Mouse (Mus musculus) forebrain, embryonic 10.5 days (tissue): ENCODE measurements around the gene Dnah12. TPM values are rescaled to one million over a fixed set of nuclear protein-coding genes. Genes with fewer than 3 reads are reported as not detected.
"Not testable (repeated sequence)": the region's sequence is repeated elsewhere in the genome, so short reads cannot be mapped to it uniquely, and the experiment has no call there.

Experiments
- DNase-seq: peaks from one replicate; pipeline ENCODE4 v3.0.0-alpha.2; 2017; ENCODE audit warnings: low spot score; ENCODE audit errors: extremely low spot score
- H3K27ac ChIP-seq: fragments of 300-500 bp; sonication (generic); 2 replicates; pipeline ENCODE4 v1.5.1; 2016; ENCODE audit warnings: mild to moderate bottlenecking
- H3K27me3 ChIP-seq: fragments of 300-500 bp; sonication (generic); 2 replicates; pipeline ENCODE4 v1.6.1; 2016; ENCODE audit warnings: mild to moderate bottlenecking; ENCODE audit not compliant: poor library complexity, severe bottlenecking
- H3K36me3 ChIP-seq: fragments of 300-500 bp; sonication (generic); replicated peaks from 2 replicates; pipeline ENCODE4 v1.6.1; 2016; ENCODE audit warnings: mild to moderate bottlenecking, moderate library complexity
- H3K4me1 ChIP-seq: fragments of 300-500 bp; sonication (generic); 2 replicates; pipeline ENCODE4 v1.6.1; 2016
- H3K4me3 ChIP-seq: fragments of 300-500 bp; sonication (generic); 2 replicates; pipeline ENCODE4 v1.5.1; 2016; ENCODE audit warnings: mild to moderate bottlenecking, moderate library complexity
- H3K9me3 ChIP-seq: fragments of 300-500 bp; sonication (generic); 2 replicates; pipeline ENCODE4 v1.6.1; 2016; ENCODE audit warnings: mild to moderate bottlenecking, moderate library complexity
- WGBS: fragments of 180-500 bp; shearing (Covaris S2); methylation state at CpG from one replicate; pipeline ENCODE4 v1.1.7; 2016; 5-methylcytosine and 5-hydroxymethylcytosine counted together
- microRNA-seq: library from miRNA; unstranded; fragments of <30 nt; microRNA quantifications from one replicate; pipeline ENCODE4, GENCODE M21; 2017
- polyA plus RNA-seq: library from polyadenylated mRNA; unstranded; fragments of >200 nt; fragmentation: Nextera tagmentation; extraction: Ambion mirVana; gene quantifications from 2 replicates; pipeline ENCODE4 v1.2.1, GENCODE M21; 2016

Gene Dnah12
- polyA plus RNA-seq, 1 experiment from 2014 or later = not detected

DNA sequence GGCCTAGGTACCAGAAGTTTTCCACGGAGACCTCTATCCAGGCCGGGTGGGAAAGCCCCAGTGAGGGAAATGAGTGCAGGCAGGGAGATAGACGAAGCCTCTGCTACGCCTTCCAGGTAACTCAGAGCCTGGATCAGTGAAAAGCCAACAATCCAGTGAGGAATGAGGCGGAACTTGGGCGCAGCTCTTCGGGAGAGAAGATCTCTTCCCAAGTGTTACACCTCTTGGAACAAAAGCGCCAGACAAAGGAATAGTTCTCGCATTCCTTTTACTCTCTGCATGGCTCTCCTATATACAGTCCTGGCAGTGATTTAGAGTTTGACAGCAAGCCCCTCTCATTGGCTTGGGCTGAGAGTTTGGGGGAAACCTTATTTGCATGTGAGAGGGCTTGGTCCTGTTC, 217.4 kb downstream of the Dnah12 start:
- WGBS = 50% methylated on average over 9 of the region's 9 CpGs

DNA sequence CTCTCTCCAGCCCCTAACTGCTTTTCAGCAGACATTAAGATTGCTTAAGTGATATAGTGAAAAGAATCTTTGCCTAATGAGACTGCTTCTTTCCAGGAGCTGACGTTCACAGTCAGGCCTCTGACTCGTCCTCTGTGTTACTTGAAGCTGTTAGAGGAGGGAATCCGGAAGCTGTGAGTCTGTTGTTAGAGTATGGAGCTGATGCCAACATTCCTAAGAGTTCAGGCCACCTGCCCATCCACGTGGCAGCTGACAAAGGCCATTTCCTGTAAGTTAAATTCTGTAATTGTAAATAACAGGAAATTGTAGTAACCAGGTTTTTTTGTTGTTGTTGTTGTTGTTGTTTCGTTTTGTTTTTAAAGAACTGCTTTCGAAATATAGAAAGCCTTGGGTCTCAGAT, 218.1 kb downstream of the Dnah12 start:
- Histone ChIP-seq H3K4me3 (no peak overlapping the region), H3K27me3 (no peaks in the 10 kb centered on the region), H3K4me1 (peaks cover 14% of the 10 kb centered on the region), H3K9me3 (no peaks in the 10 kb centered on the region), H3K36me3 (no peaks in the 10 kb centered on the region), H3K27ac (no peak overlapping the region)
- WGBS = 85% methylated on average over 6 of the region's 6 CpGs
- no peak for DNase-seq

More for the DNA sequence above, 217.4 kb downstream of the Dnah12 start:
- H3K27me3 ChIP-seq, H3K9me3 ChIP-seq, H3K36me3 ChIP-seq, DNase-seq, H3K4me1 ChIP-seq, H3K4me3 ChIP-seq, H3K27ac ChIP-seq: not testable (repeated sequence)

DNA sequence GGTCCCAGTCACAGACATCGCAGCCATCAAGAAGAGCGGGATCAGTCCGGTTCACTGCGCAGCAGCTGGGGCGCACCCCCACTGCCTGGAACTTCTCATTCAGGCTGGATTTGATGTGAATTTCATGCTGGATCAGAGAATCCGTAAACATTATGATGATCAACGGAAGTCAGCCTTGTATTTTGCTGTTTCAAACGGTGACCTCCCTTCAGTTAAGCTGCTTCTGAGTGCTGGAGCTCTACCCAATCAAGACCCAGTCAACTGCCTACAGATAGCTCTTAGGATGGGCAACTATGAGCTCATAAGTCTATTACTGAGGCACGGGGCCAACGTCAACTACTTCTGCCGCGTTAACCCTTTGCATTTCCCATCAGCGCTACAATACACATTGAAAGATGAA, 218.8 kb downstream of the Dnah12 start:
- no peaks in the 10 kb centered on the region for H3K9me3 ChIP-seq
- no peaks in the 10 kb centered on the region for H3K27me3 ChIP-seq
- peaks cover 14% of the 10 kb centered on the region for H3K4me1 ChIP-seq
- WGBS = 95% methylated on average over 13 of the region's 13 CpGs
- H3K4me3 ChIP-seq = no peak overlapping the region
- no peak for DNase-seq
- no peaks in the 10 kb centered on the region for H3K36me3 ChIP-seq
- no peak overlapping the region for H3K27ac ChIP-seq

DNA sequence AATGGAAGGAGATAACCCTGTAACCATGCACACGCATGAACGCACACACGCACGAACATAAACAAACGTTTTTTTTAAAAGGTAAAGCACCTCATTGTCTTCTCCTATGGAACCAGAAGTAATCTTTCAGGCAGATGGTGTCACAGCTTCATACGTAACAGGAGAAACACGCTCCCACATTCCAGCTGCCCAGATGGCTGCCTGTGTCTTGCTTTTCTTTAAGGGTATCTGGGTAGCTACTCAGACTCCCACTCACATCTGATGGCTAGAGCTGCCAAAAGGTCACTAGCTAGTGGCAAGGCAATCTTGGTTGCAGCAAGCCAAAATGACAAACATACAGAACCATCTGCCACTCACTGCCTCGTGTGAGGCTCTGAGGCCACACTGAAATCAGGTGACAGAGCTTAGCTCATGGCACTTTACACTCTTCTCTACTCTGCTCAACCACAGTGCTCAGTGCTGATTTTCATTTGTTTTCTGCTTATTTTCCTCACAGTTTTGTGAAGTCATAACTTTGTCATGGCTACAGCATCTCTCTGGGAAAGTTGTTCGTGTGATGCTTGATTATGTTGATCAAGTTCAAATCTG, 220.7 kb downstream of the Dnah12 start:
- no peak for DNase-seq
- Histone ChIP-seq H3K4me1 (peaks cover 14% of the 10 kb centered on the region), H3K27me3 (no peaks in the 10 kb centered on the region), H3K4me3 (no peak overlapping the region), H3K27ac (no peak overlapping the region), H3K36me3 (peaks cover 4% of the 10 kb centered on the region), H3K9me3 (no peaks in the 10 kb centered on the region)
- 72% methylated on average over 9 of the region's 9 CpGs for WGBS

DNA sequence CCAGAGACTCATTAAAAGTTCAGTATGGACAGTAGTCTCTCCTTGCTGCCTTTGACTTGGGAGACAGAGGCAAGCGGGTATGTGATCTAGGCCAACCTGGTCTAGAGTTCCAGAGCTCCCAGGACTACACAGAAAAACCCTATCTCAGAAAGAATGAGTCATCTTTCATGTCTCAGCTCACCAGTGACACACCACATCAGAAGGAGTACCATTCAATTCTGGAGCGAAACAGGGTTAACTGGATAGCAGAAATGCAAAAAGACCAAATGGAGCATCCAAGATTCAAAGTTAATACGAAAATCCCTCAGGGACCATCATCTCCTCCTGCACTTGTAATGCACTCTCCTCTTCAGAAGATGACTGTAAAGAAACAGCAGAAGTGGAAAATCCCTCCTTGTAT, 226.2 kb downstream of the Dnah12 start:
- Histone ChIP-seq H3K4me3 (no peak overlapping the region), H3K9me3 (no peaks in the 10 kb centered on the region), H3K36me3 (peaks cover 41% of the 10 kb centered on the region), H3K27ac (no peak overlapping the region), H3K27me3 (no peaks in the 10 kb centered on the region), H3K4me1 (0 out of 2 replicates have a peak, but pooled peaks cover 7% of the 10 kb centered on the region)
- whole genome bisulfite sequencing = 91% methylated on average over 3 of the region's 3 CpGs
- no peak for DNase-seq

DNA sequence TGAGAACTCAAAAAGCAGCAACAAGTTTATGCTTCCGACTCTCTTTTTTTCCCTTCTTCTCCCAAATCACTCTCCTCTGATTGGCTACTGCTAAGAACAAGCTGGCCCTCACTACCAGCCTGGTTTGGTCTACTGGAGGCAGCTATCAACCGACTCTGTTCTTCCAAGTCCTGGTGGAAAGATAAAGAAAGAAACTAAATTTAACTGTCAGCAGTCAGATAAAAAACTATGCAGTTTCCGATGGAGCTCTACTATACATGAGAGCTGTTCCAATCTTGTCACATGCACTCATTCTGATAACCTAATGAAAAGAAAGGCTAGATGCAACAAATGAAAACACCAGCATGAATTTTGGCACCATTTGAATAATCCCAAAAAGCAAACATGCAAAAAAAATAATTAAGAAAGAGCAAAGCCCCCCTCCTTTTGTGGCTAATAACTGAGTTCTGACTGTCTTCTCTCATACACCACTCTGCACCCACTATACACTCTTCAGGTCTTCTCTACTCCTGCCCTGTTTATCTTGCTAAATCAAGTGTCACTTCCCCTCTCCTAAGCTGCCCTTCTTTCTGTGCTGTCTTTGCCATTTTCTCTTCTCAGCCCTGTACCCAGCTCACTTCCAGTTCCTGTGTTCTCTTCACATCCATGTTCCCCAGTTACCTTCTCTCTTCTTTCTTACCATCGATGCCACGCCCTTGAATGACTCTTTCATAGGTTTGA, 230.8 kb downstream of the Dnah12 start:
- no peaks in the 10 kb centered on the region for H3K4me1 ChIP-seq
- H3K36me3 ChIP-seq = peaks cover 59% of the 10 kb centered on the region
- H3K9me3 ChIP-seq = no peaks in the 10 kb centered on the region
- no peak overlapping the region for H3K4me3 ChIP-seq
- WGBS = 93% methylated on average over 5 of the region's 5 CpGs
- no peaks in the 10 kb centered on the region for H3K27me3 ChIP-seq
- no peak for DNase-seq
- no peak overlapping the region for H3K27ac ChIP-seq

DNA sequence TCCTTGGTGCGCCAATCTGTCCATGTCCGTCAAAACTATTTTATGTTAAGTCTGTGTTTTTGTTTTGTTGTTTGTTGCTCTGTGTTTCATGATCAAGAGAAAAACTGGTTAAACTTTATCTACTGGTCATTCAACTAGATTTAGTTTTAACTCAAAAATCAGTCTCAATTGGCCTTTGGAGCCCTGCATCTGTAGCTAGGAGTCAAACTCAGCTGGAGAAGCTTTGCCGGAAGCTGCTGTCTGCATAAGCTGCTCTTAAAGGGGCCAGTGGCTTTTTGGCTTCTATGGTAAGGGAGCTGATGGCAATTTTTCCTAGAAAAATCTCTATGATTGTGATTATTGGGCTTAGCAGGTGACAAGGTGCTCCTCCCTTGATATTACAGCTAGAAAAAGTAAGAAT, 241.8 kb downstream of the Dnah12 start:
- Histone ChIP-seq H3K27ac (no peak overlapping the region), H3K4me1 (no peaks in the 10 kb centered on the region), H3K36me3 (peaks cover 34% of the 10 kb centered on the region), H3K4me3 (no peak overlapping the region), H3K9me3 (no peaks in the 10 kb centered on the region), H3K27me3 (no peaks in the 10 kb centered on the region)
- no peak for DNase-seq
- WGBS = 87% methylated on average over 3 of the region's 3 CpGs

DNA sequence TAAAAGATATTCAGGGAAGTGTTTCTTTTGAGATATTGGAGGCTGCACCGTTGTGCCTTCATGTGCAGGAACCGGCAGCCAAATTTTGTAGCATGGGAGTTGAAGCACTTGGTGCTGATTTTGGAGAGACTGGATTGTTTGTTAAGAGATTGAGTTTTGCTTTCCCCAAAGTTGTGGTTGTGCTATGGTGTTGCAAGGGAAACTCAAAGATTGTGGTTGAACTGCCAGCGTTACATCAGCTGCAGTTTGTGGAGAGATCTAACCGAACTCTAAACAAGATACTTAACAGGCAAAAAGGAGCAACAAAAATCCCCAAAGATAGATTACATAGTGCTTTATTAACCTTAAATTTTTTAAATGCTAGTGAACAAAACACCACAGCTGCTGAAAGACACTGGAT, 242.5 kb downstream of the Dnah12 start:
- WGBS = 94% methylated on average over 4 of the region's 4 CpGs
- H3K27me3 ChIP-seq = no peaks in the 10 kb centered on the region
- DNase-seq = no peak

More for the DNA sequence above, 242.5 kb downstream of the Dnah12 start:
- H3K4me1 ChIP-seq = no peaks in the 10 kb centered on the region
- no peaks in the 10 kb centered on the region for H3K9me3 ChIP-seq
- H3K36me3 ChIP-seq = peaks cover 39% of the 10 kb centered on the region
- H3K4me3 ChIP-seq = no peak overlapping the region
- no peak overlapping the region for H3K27ac ChIP-seq

Small RNA genes lying within 50 kb of the gene (microRNA-seq; reads per million reads assigned to microRNA genes)
- gene Mir7672 = 0.90 reads per million

Other genes starting within 250 kb of the Dnah12 start
- gene Slmap, start 158.3 kb upstream of the Dnah12 start, polyA plus RNA-seq = 14.0 and 15.0 TPM in 2 replicates
- gene Dennd6a, start 119.4 kb upstream of the Dnah12 start, polyA plus RNA-seq = 30.5 and 31.2 TPM in 2 replicates
- 472 and 487 TPM in 2 replicates for gene Arf4, start 55.2 kb upstream of the Dnah12 start, polyA plus RNA-seq
- gene Pde12, start 23.4 kb upstream of the Dnah12 start, polyA plus RNA-seq = 11.4 and 11.8 TPM in 2 replicates
- gene Asb14, start 201.3 kb downstream of the Dnah12 start, polyA plus RNA-seq = 0.23 TPM in 1 of 2 replicates, not detected in the other